Mouse (Mus musculus): ENCODE data around the gene Rapgef2.
A peak's percentile ranks its signal among the peaks of the same experiment; 100 is the strongest.

The Rapgef2 gene

GRCm38 (mm10) chr3:79088461-79088860 is 197.9 kb downstream of the Rapgef2 start:
- Histone ChIP-seq H3K4me3 (replicated peaks; ENCODE audit: low read length) (no peak overlapping the region), H3K9me3 (ENCODE audit: low read length) (no peaks in the 10 kb centered on the region), H3K27me3 (ENCODE audit: insufficient read depth, low read length) (no peaks in the 10 kb centered on the region), H3K36me3 (ENCODE audit: insufficient read depth, low read length) (peaks cover 38% of the 10 kb centered on the region), H3K4me1 (replicated peaks; ENCODE audit: low read depth, low read length) (no peaks in the 10 kb centered on the region)
- no peak for TF ChIP-seq NANOG (IDR thresholded peaks at IDR 0.05; ENCODE audit: borderline replicate concordance, low read length)
- TF ChIP-seq POU5F1 (IDR thresholded peaks at IDR 0.05; ENCODE audit: borderline replicate concordance, low read length): no peak
- no peak for TF ChIP-seq CTCF (conservative IDR thresholded peaks at IDR 0.05; ENCODE audit: low read length)

GRCm38 (mm10) chr3:79086282-79086681 is 200.0 kb downstream of the Rapgef2 start:
- TF ChIP-seq NANOG (IDR thresholded peaks at IDR 0.05; ENCODE audit: borderline replicate concordance, low read length): no peak
- no peak for TF ChIP-seq CTCF (conservative IDR thresholded peaks at IDR 0.05; ENCODE audit: low read length)
- Histone ChIP-seq H3K27me3 (ENCODE audit: insufficient read depth, low read length) (no peaks in the 10 kb centered on the region), H3K36me3 (ENCODE audit: insufficient read depth, low read length) (peaks cover 35% of the 10 kb centered on the region), H3K4me1 (replicated peaks; ENCODE audit: low read depth, low read length) (no peaks in the 10 kb centered on the region), H3K4me3 (replicated peaks; ENCODE audit: low read length) (no peak overlapping the region), H3K9me3 (ENCODE audit: low read length) (no peaks in the 10 kb centered on the region)

- peaks cover 40% of the 10 kb centered on the region for H3K36me3 ChIP-seq (ENCODE audit: insufficient read depth, low read length)
- H3K27me3 ChIP-seq (ENCODE audit: insufficient read depth, low read length): no peaks in the 10 kb centered on the region
- TF ChIP-seq NANOG (IDR thresholded peaks at IDR 0.05; ENCODE audit: borderline replicate concordance, low read length) (no peak), POU5F1 (IDR thresholded peaks at IDR 0.05; ENCODE audit: borderline replicate concordance, low read length) (no peak), CTCF (conservative IDR thresholded peaks at IDR 0.05; ENCODE audit: low read length) (no peak)
- no peaks in the 10 kb centered on the region for H3K4me1 ChIP-seq (replicated peaks; ENCODE audit: low read depth, low read length)
- no peak overlapping the region for H3K4me3 ChIP-seq (replicated peaks; ENCODE audit: low read length)
- no peaks in the 10 kb centered on the region for H3K9me3 ChIP-seq (ENCODE audit: low read length)
These were observed 202.4 kb downstream of the Rapgef2 start for GRCm38 (mm10) chr3:79083881-79084280.

- TF ChIP-seq POU5F1 (IDR thresholded peaks at IDR 0.05; ENCODE audit: borderline replicate concordance, low read length): no peak
- no peak for TF ChIP-seq NANOG (IDR thresholded peaks at IDR 0.05; ENCODE audit: borderline replicate concordance, low read length)
- TF ChIP-seq CTCF (conservative IDR thresholded peaks at IDR 0.05; ENCODE audit: low read length): no peak
- no peaks in the 10 kb centered on the region for H3K27me3 ChIP-seq (ENCODE audit: insufficient read depth, low read length)
- no peak overlapping the region for H3K4me3 ChIP-seq (replicated peaks; ENCODE audit: low read length)
These were observed 203.3 kb downstream of the Rapgef2 start for GRCm38 (mm10) chr3:79083030-79083429.

GRCm38 (mm10) chr3:79079076-79079475 is 207.2 kb downstream of the Rapgef2 start:
- Histone ChIP-seq H3K4me3 (replicated peaks; ENCODE audit: low read length) (no peak overlapping the region), H3K27me3 (ENCODE audit: insufficient read depth, low read length) (no peaks in the 10 kb centered on the region), H3K4me1 (replicated peaks; ENCODE audit: low read depth, low read length) (no peaks in the 10 kb centered on the region), H3K36me3 (ENCODE audit: insufficient read depth, low read length) (peaks cover 26% of the 10 kb centered on the region), H3K9me3 (ENCODE audit: low read length) (no peaks in the 10 kb centered on the region)
- TF ChIP-seq POU5F1 (IDR thresholded peaks at IDR 0.05; ENCODE audit: borderline replicate concordance, low read length) (no peak), NANOG (IDR thresholded peaks at IDR 0.05; ENCODE audit: borderline replicate concordance, low read length) (no peak), CTCF (conservative IDR thresholded peaks at IDR 0.05; ENCODE audit: low read length) (no peak)

More at GRCm38 (mm10) chr3:79083030-79083429, 203.3 kb downstream of the Rapgef2 start:
- Histone ChIP-seq H3K36me3 (ENCODE audit: insufficient read depth, low read length) (peaks cover 40% of the 10 kb centered on the region), H3K4me1 (replicated peaks; ENCODE audit: low read depth, low read length) (no peaks in the 10 kb centered on the region), H3K9me3 (ENCODE audit: low read length) (no peaks in the 10 kb centered on the region)

- Histone ChIP-seq H3K4me3 (replicated peaks; ENCODE audit: low read length) (no peak overlapping the region), H3K36me3 (ENCODE audit: insufficient read depth, low read length) (peaks cover 5% of the 10 kb centered on the region; the same call in 1 of the 2 replicates), H3K9me3 (ENCODE audit: low read length) (no peaks in the 10 kb centered on the region), H3K4me1 (replicated peaks; ENCODE audit: low read depth, low read length) (peaks cover 10% of the 10 kb centered on the region), H3K27me3 (ENCODE audit: insufficient read depth, low read length) (no peaks in the 10 kb centered on the region)
- TF ChIP-seq POU5F1 (IDR thresholded peaks at IDR 0.05; ENCODE audit: borderline replicate concordance, low read length) (no peak), CTCF (conservative IDR thresholded peaks at IDR 0.05; ENCODE audit: low read length) (no peak), NANOG (IDR thresholded peaks at IDR 0.05; ENCODE audit: borderline replicate concordance, low read length) (no peak)
These were observed 211.3 kb downstream of the Rapgef2 start for GRCm38 (mm10) chr3:79074970-79075369.

GRCm38 (mm10) chr3:79073541-79074244 is 212.6 kb downstream of the Rapgef2 start:
- Histone ChIP-seq H3K27me3 (ENCODE audit: insufficient read depth, low read length) (no peaks in the 10 kb centered on the region), H3K4me3 (replicated peaks; ENCODE audit: low read length) (no peak overlapping the region), H3K36me3 (ENCODE audit: insufficient read depth, low read length) (peaks cover 14% of the 10 kb centered on the region), H3K4me1 (replicated peaks; ENCODE audit: low read depth, low read length) (peaks cover 10% of the 10 kb centered on the region), H3K9me3 (ENCODE audit: low read length) (no peaks in the 10 kb centered on the region)
- TF ChIP-seq NANOG (IDR thresholded peaks at IDR 0.05; ENCODE audit: borderline replicate concordance, low read length): no peak
- TF ChIP-seq POU5F1 (IDR thresholded peaks at IDR 0.05; ENCODE audit: borderline replicate concordance, low read length): no peak
- TF ChIP-seq CTCF (conservative IDR thresholded peaks at IDR 0.05; ENCODE audit: low read length): no peak

- peaks cover 16% of the 10 kb centered on the region for H3K36me3 ChIP-seq (ENCODE audit: insufficient read depth, low read length)
- peak overlapping the region; percentile 43; the same call in 1 of the 2 replicates for H3K4me3 ChIP-seq (replicated peaks; ENCODE audit: low read length)
- peaks cover 10% of the 10 kb centered on the region for H3K4me1 ChIP-seq (replicated peaks; ENCODE audit: low read depth, low read length)
- H3K27me3 ChIP-seq (ENCODE audit: insufficient read depth, low read length): no peaks in the 10 kb centered on the region
- H3K9me3 ChIP-seq (ENCODE audit: low read length): no peaks in the 10 kb centered on the region
- TF ChIP-seq NANOG (IDR thresholded peaks at IDR 0.05; ENCODE audit: borderline replicate concordance, low read length): no peak
- TF ChIP-seq POU5F1 (IDR thresholded peaks at IDR 0.05; ENCODE audit: borderline replicate concordance, low read length): no peak
- no peak for TF ChIP-seq CTCF (conservative IDR thresholded peaks at IDR 0.05; ENCODE audit: low read length)
These were observed 214.8 kb downstream of the Rapgef2 start for GRCm38 (mm10) chr3:79071561-79071960.

GRCm38 (mm10) chr3:79069891-79070290 is 216.4 kb downstream of the Rapgef2 start:
- Histone ChIP-seq H3K4me3 (replicated peaks; ENCODE audit: low read length) (no peak overlapping the region), H3K4me1 (replicated peaks; ENCODE audit: low read depth, low read length) (peaks cover 16% of the 10 kb centered on the region), H3K36me3 (ENCODE audit: insufficient read depth, low read length) (peaks cover 16% of the 10 kb centered on the region), H3K27me3 (ENCODE audit: insufficient read depth, low read length) (no peaks in the 10 kb centered on the region), H3K9me3 (ENCODE audit: low read length) (no peaks in the 10 kb centered on the region)
- TF ChIP-seq NANOG (IDR thresholded peaks at IDR 0.05; ENCODE audit: borderline replicate concordance, low read length) (no peak), POU5F1 (IDR thresholded peaks at IDR 0.05; ENCODE audit: borderline replicate concordance, low read length) (no peak), CTCF (conservative IDR thresholded peaks at IDR 0.05; ENCODE audit: low read length) (no peak)

All from E14TG2a.4 (cell line).